Mouse (Mus musculus): ENCODE data around the gene Lsm12. TPM values are rescaled to one million over a fixed set of nuclear protein-coding genes. Genes with fewer than 3 reads are reported as not detected.
A peak's percentile ranks its signal among the peaks of the same experiment; 100 is the strongest.

Lsm12 gene
- polyA plus RNA-seq, 1 experiment from 2014 or later = 70.3 TPM

GRCm38 (mm10) chr11:102223166-102223565, 38.1 kb upstream of the Lsm12 start:
- H3K4me2 ChIP-seq = no peak overlapping the region

GRCm38 (mm10) chr11:102221954-102222351, 36.9 kb upstream of the Lsm12 start:
- H3K4me2 ChIP-seq = no peak overlapping the region
- no peaks in the 10 kb centered on the region for H3K36me3 ChIP-seq (replicated peaks)
- peaks cover 43% of the 10 kb centered on the region for H3K27me3 ChIP-seq
- no peak overlapping the region for H3K9ac ChIP-seq
- H3K9me3 ChIP-seq (replicated peaks) = no peaks in the 10 kb centered on the region
- H3K4me1 ChIP-seq (replicated peaks) = peaks cover 70% of the 10 kb centered on the region
- H3K27ac ChIP-seq (replicated peaks) = no peak overlapping the region
- 43% methylated on average over 8 of the region's 8 CpGs for WGBS (ENCODE audit: insufficient replicate concordance)
- ATAC-seq (ENCODE audit: insufficient read depth) = no peak
- no peak overlapping the region for H3K4me3 ChIP-seq (replicated peaks)

More at GRCm38 (mm10) chr11:102223166-102223565, 38.1 kb upstream of the Lsm12 start:
- WGBS (ENCODE audit: insufficient replicate concordance) = 20% methylated on average over 6 of the region's 6 CpGs
- H3K4me1 ChIP-seq (replicated peaks) = peaks cover 62% of the 10 kb centered on the region
- no peak overlapping the region for H3K27ac ChIP-seq (replicated peaks)
- H3K36me3 ChIP-seq (replicated peaks) = no peaks in the 10 kb centered on the region
- no peak overlapping the region for H3K4me3 ChIP-seq (replicated peaks)
- H3K9me3 ChIP-seq (replicated peaks) = no peaks in the 10 kb centered on the region
- H3K27me3 ChIP-seq = peaks cover 55% of the 10 kb centered on the region
- no peak for ATAC-seq (ENCODE audit: insufficient read depth)
- no peak overlapping the region for H3K9ac ChIP-seq

GRCm38 (mm10) chr11:102221243-102221953, 36.3 kb upstream of the Lsm12 start:
- 51% methylated on average over 8 of the region's 8 CpGs for WGBS (ENCODE audit: insufficient replicate concordance)
- Histone ChIP-seq H3K4me3 (replicated peaks) (no peak overlapping the region), H3K9ac (no peak overlapping the region), H3K27me3 (peaks cover 38% of the 10 kb centered on the region), H3K4me1 (replicated peaks) (peaks cover 74% of the 10 kb centered on the region), H3K36me3 (replicated peaks) (no peaks in the 10 kb centered on the region), H3K9me3 (replicated peaks) (no peaks in the 10 kb centered on the region), H3K4me2 (no peak overlapping the region), H3K27ac (replicated peaks) (no peak overlapping the region)
- ATAC-seq (ENCODE audit: insufficient read depth) = no peak

DNA sequence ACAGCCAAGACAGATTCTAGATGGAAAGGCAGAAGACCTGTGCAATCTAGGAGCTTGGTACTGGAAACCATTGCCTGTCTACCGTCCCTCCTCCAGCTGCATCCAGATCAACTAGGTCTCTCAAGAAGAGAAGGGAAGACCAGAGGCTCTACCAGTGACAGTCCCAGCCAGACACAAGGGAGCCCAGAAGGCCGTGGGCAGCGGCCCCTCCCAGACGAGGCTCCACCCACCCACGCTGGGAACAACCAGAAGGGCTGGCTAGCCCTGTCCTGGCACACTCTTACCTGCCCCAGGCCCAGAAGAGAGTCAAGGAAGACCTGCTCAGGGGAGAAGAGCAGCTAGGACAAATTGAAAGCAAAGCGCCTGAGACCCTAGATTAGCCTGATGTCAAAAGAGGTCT, 35.4 kb upstream of the Lsm12 start:
- peaks cover 28% of the 10 kb centered on the region for H3K27me3 ChIP-seq
- peaks cover 82% of the 10 kb centered on the region for H3K4me1 ChIP-seq (replicated peaks)
- no peak overlapping the region for H3K9ac ChIP-seq
- no peak overlapping the region for H3K4me3 ChIP-seq (replicated peaks)
- H3K27ac ChIP-seq (replicated peaks) = no peak overlapping the region
- no peak for ATAC-seq (ENCODE audit: insufficient read depth)
- 25% methylated on average over 6 of the region's 6 CpGs for WGBS (ENCODE audit: insufficient replicate concordance)
- no peak overlapping the region for H3K4me2 ChIP-seq
- no peaks in the 10 kb centered on the region for H3K36me3 ChIP-seq (replicated peaks)
- no peaks in the 10 kb centered on the region for H3K9me3 ChIP-seq (replicated peaks)

DNA sequence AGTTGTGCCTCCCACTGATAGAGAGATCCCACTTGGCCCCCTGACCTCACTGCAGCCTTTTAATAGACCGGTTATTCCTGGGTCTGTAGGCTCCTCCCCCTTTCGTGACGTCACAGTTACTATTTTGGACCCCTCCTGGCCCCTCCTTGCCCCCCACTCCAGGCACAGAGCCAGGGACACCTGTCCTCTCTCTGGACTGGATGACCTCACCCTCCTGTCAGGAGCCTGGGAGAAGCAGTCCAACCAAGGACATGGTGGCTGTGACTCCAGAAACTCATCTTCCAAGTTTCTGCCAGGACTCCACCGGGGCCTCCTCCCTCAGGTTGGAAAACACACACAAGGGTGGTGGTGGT, 34.9 kb upstream of the Lsm12 start:
- no peak for ATAC-seq (ENCODE audit: insufficient read depth)
- Histone ChIP-seq H3K27me3 (peaks cover 23% of the 10 kb centered on the region), H3K36me3 (replicated peaks) (no peaks in the 10 kb centered on the region), H3K4me3 (replicated peaks) (no peak overlapping the region), H3K27ac (replicated peaks) (no peak overlapping the region), H3K4me1 (replicated peaks) (peaks cover 85% of the 10 kb centered on the region), H3K9me3 (replicated peaks) (no peaks in the 10 kb centered on the region), H3K9ac (no peak overlapping the region), H3K4me2 (no peak overlapping the region)
- 36% methylated on average over 4 of the region's 4 CpGs for WGBS (ENCODE audit: insufficient replicate concordance)

DNA sequence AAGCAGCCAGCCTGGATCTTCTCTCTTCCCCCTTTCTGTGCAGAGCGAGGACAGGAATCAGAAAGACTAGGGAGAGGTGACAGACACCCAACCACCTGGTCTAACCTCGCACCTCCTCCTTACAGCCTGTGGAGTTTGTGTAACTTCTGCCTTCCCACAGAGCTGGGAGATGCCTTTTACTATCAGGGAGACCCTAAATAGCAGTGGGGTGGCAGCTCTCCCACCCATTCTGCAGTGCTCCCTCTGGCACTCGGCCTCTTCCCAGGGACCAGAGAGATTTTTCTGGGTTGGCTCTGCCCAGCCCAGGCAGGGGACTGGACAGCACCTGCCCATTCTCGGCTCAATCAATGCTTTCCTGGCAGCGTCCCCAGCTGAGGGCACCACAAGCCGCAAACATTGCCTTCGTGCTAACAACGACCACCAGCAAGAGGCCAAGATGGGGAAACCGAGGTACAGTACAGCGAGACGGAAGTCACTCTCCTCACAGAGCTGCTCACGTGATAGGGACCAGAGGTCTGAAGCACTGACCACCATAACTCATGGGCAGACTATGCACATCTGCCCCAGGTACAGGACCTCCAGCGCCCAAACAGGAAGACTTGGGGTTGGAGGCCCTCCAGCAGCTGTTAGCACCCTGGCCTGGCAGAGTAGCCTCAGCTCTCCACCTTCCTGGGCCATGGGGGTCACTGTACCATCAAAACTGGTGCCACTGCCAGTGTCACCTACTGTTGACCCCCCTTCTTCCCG, 34.3 kb upstream of the Lsm12 start:
- Histone ChIP-seq H3K27me3 (peaks cover 18% of the 10 kb centered on the region), H3K9ac (peak overlapping the region; percentile 57; the same call in 1 of the 2 replicates), H3K27ac (replicated peaks) (peak overlapping the region; percentile 70), H3K36me3 (replicated peaks) (no peaks in the 10 kb centered on the region), H3K4me3 (replicated peaks) (peak overlapping the region; percentile 53), H3K4me2 (peak overlapping the region; percentile 71), H3K9me3 (replicated peaks) (no peaks in the 10 kb centered on the region), H3K4me1 (replicated peaks) (peaks cover 85% of the 10 kb centered on the region)
- 40% methylated on average over 14 of the region's 14 CpGs for WGBS (ENCODE audit: insufficient replicate concordance)
- no peak for ATAC-seq (ENCODE audit: insufficient read depth)

DNA sequence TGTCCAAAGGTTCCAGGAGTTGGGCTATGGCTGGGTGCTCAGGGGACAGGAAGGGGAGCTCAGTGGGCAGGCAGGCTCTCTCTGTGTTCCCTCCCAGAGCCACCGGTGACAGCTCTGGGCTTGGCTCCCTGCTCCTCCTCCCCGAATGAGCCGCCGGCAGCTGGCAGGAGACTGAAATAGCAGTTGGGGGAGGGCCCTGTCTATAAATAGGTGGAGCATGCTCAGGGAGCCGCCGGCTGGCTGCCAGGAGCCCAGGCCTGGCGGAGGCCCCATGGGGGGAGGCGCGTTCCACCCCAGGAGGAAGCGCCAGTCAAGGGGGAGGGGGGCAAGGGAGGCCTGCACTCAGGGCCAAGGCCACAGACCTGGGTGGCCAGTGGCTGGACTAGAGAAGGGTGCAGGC, 33.7 kb upstream of the Lsm12 start:
- WGBS (ENCODE audit: insufficient replicate concordance) = 0% methylated on average over 10 of the region's 10 CpGs
- H3K9ac ChIP-seq = peak overlapping the region; percentile 57
- ATAC-seq (ENCODE audit: insufficient read depth) = peak; percentile 76
- peak overlapping the region; percentile 71 for H3K4me2 ChIP-seq
- peaks cover 11% of the 10 kb centered on the region; the same call in 1 of the 2 replicates for H3K27me3 ChIP-seq
- no peaks in the 10 kb centered on the region for H3K36me3 ChIP-seq (replicated peaks)
- peak overlapping the region; percentile 53 for H3K4me3 ChIP-seq (replicated peaks)
- peak overlapping the region; percentile 70 for H3K27ac ChIP-seq (replicated peaks)
- no peaks in the 10 kb centered on the region for H3K9me3 ChIP-seq (replicated peaks)
- peaks cover 85% of the 10 kb centered on the region for H3K4me1 ChIP-seq (replicated peaks)

DNA sequence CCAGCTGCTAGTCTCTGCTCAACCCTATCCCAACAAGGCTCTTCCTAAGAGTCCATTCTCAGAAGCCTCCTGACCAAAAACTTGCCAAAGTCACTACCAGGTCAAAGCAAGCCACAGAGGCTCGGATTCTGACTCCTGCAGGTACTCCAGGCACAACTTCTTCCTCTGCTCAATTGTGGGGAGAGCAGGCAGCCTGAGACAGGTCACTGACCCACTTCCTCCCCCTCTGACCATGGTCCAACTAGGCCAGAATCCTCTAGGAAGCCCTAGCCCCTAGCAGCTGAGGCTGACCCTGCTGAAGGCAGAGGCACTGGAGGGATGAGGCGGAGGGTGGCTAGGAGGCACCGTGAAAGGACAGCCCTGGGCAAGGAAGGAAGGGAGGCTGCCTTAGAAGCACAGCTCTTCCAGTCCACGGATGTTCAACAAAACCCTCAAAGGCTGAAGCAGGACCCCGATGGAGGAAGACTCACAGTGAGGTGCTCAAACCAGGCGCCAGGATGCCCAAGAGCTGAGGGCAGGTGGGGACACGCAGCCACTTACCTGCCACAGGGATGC, 32.9 kb upstream of the Lsm12 start:
- Histone ChIP-seq H3K27ac (replicated peaks) (peak overlapping the region; percentile 70), H3K9ac (peak overlapping the region; percentile 57), H3K9me3 (replicated peaks) (no peaks in the 10 kb centered on the region), H3K27me3 (0 out of 2 replicates have a peak, but pooled peaks cover 4% of the 10 kb centered on the region), H3K4me1 (replicated peaks) (peaks cover 85% of the 10 kb centered on the region), H3K4me2 (peak overlapping the region; percentile 71), H3K4me3 (replicated peaks) (peak overlapping the region; percentile 53), H3K36me3 (replicated peaks) (no peaks in the 10 kb centered on the region)
- no peak for ATAC-seq (ENCODE audit: insufficient read depth)
- 32% methylated on average over 7 of the region's 7 CpGs for WGBS (ENCODE audit: insufficient replicate concordance)

DNA sequence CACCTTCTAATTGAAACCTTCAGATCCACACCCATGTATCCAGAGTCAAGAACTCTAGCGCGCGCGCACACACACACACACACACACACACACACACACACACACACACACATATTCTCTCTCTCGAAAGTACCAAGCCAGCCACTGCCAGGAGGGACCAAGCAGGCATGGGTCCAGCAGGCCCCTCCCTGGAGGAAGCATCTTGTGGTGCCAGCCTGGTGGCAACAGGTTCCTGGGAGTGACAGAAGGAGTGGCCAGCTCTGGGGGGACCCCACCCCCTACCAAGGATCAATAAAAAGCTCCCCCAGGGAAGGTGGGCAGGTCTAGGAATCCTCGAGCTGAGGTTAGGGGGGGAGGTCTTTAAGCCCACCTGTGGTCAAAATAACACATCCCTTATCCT, 32.3 kb upstream of the Lsm12 start:
- Histone ChIP-seq H3K4me3 (replicated peaks) (peak overlapping the region; percentile 53), H3K4me2 (peak overlapping the region; percentile 71), H3K9me3 (replicated peaks) (no peaks in the 10 kb centered on the region), H3K27ac (replicated peaks) (peak overlapping the region; percentile 70; the same call in 1 of the 2 replicates), H3K9ac (peak overlapping the region; percentile 57; the same call in 1 of the 2 replicates), H3K36me3 (replicated peaks) (no peaks in the 10 kb centered on the region), H3K27me3 (0 out of 2 replicates have a peak, but pooled peaks cover 4% of the 10 kb centered on the region), H3K4me1 (replicated peaks) (peaks cover 79% of the 10 kb centered on the region)
- no peak for ATAC-seq (ENCODE audit: insufficient read depth)
- WGBS (ENCODE audit: insufficient replicate concordance) = 55% methylated on average over 6 of the region's 6 CpGs

DNA sequence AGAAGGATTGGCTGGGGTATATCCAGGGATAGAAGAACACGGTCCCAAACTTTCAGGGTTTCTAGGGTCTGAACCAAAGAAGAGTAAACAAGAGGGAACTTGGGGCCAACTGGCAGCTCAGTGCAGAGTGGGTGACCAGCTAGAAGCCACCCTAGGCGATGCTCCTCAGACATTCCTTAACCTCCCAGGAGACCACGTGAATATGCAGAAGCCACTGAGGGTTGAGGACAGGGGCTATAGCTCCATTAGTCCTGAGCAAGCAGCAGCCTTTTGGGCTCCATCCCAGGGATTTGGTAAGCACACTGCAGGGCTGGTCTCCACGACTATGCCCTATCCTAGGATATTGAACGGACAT, 31.8 kb upstream of the Lsm12 start:
- 66% methylated on average over 5 of the region's 5 CpGs for WGBS (ENCODE audit: insufficient replicate concordance)

More for the DNA sequence above, 31.8 kb upstream of the Lsm12 start:
- H3K27ac ChIP-seq (replicated peaks) = peak overlapping the region; percentile 64
- no peak for ATAC-seq (ENCODE audit: insufficient read depth)
- H3K9me3 ChIP-seq (replicated peaks) = no peaks in the 10 kb centered on the region
- peak overlapping the region; percentile 53 for H3K4me3 ChIP-seq (replicated peaks)
- H3K9ac ChIP-seq = no peak overlapping the region
- H3K4me2 ChIP-seq = peak overlapping the region; percentile 71
- H3K27me3 ChIP-seq = 0 out of 2 replicates have a peak, but pooled peaks cover 1% of the 10 kb centered on the region
- no peaks in the 10 kb centered on the region for H3K36me3 ChIP-seq (replicated peaks)
- peaks cover 77% of the 10 kb centered on the region for H3K4me1 ChIP-seq (replicated peaks)

Measured in liver, embryonic 15.5 days (tissue).